Mouse (Mus musculus) stomach, postnatal 0 days (tissue): Measurements from ENCODE around the gene Slc25a23.
"Not testable (repeated sequence)": the region's sequence is repeated elsewhere in the genome, so short reads cannot be mapped to it uniquely, and the experiment has no call there.

Experiments
- CTCF ChIP-seq: IDR thresholded peaks from 2 replicates; pipeline ENCODE4 v1.5.1; 2016; ENCODE audit warnings: antibody characterized with exemption, low read depth, mild to moderate bottlenecking, moderate library complexity
- EP300 ChIP-seq: optimal IDR thresholded peaks from 2 replicates; pipeline ENCODE3; 2016; ENCODE audit warnings: antibody characterized with exemption

GRCm38 (mm10) chr17:57051679-57052078, 8.0 kb downstream of the Slc25a23 start:
- peak; percentile 50 for TF ChIP-seq CTCF
- TF ChIP-seq EP300: not testable (repeated sequence)
